ENCODE assay signal across 8 mouse cellular contexts in genomic region chr11:98295013-98295585, GRCm38 (mm10). TPM values are rescaled to one million over a fixed set of nuclear protein-coding genes. Genes with fewer than 3 reads are reported as not detected.
DNase-seq lines count a peak whose midpoint lies in the region; ATAC-seq lines count a peak whose summit lies in the region.

No protein-coding gene starts in this region.

- H3K4me2 ChIP-seq in heart, embryonic 11.5 days, result peak overlapping the region; percentile 96
- peak overlapping the region; percentile 91 for H3K4me2 ChIP-seq in neural tube, embryonic 13.5 days

- H3K27ac ChIP-seq in heart, embryonic 11.5 days (ENCODE audit: low read depth, low read length), result no peak overlapping the region
- peak overlapping the region; percentile 77 for H3K27ac ChIP-seq in neural tube, embryonic 13.5 days (replicated peaks)

- 4% methylated on average over 9 of the region's 9 CpGs for WGBS in heart, embryonic 11.5 days (ENCODE audit: insufficient replicate concordance)
- WGBS in neural tube, embryonic 13.5 days, result 5% methylated on average over 9 of the region's 9 CpGs

- H3K9me3 ChIP-seq in heart, embryonic 11.5 days (replicated peaks; ENCODE audit: control insufficient read depth, low read length), result no peaks in the 10 kb centered on the region
- no peaks in the 10 kb centered on the region for H3K9me3 ChIP-seq in neural tube, embryonic 13.5 days

- no peak for DNase-seq in heart, adult 8-10 months (ENCODE audit: low spot score)
- peak; percentile 10 for DNase-seq in 3T3-L1 (ENCODE audit: low read depth, low spot score)
- peak; percentile 52 to 59 for DNase-seq in cerebellum, postnatal 14 days
- peak; percentile 21 for DNase-seq in induced T-regulatory cell, adult 2 months (ENCODE audit: low read depth)
- no peak for DNase-seq in gastrocnemius, postnatal 14 days
- DNase-seq in gastrocnemius, postnatal 36 days, result no peak

- ATAC-seq in heart, embryonic 11.5 days (replicated peaks; ENCODE audit: insufficient number of reproducible peaks, low FRiP score, low TSS enrichment), result no peak
- ATAC-seq in neural tube, embryonic 13.5 days (ENCODE audit: low read depth), result no peak

- peaks cover 51% of the 10 kb centered on the region for H3K27me3 ChIP-seq in heart, embryonic 11.5 days (ENCODE audit: control insufficient read depth, insufficient read depth, low read length)
- H3K27me3 ChIP-seq in neural tube, embryonic 13.5 days, result peaks cover 51% of the 10 kb centered on the region

- peaks cover 11% of the 10 kb centered on the region; the same call in 1 of the 2 replicates for H3K4me1 ChIP-seq in heart, embryonic 11.5 days (ENCODE audit: control insufficient read depth, insufficient read depth, low read length)
- H3K4me1 ChIP-seq in neural tube, embryonic 13.5 days (replicated peaks), result peaks cover 67% of the 10 kb centered on the region

- intact Hi-C loops in gastrocnemius, postnatal 14 days (cut with DNase I; ENCODE audit: low total_unique reads), result no loop called here
- intact Hi-C loops in gastrocnemius, postnatal 36 days (cut with DNase I), result no loop called here

- H3K4me3 ChIP-seq in heart, embryonic 11.5 days (ENCODE audit: low read depth, low read length), result peak overlapping the region; percentile 63
- H3K4me3 ChIP-seq in neural tube, embryonic 13.5 days, result peak overlapping the region; percentile 57

- peak overlapping the region; percentile 72 for H3K9ac ChIP-seq in heart, embryonic 11.5 days (ENCODE audit: low read depth, low read length)
- peak overlapping the region; percentile 73 for H3K9ac ChIP-seq in neural tube, embryonic 13.5 days

- no peaks in the 10 kb centered on the region for H3K36me3 ChIP-seq in heart, embryonic 11.5 days (ENCODE audit: control insufficient read depth, insufficient read depth, low read length)
- no peaks in the 10 kb centered on the region for H3K36me3 ChIP-seq in neural tube, embryonic 13.5 days

RNA-seq across cellular contexts. Expression of gene Neurod2, which starts 34.3 kb away (rescaled TPM):
- 0.07 and 0.13 TPM in 2 replicates for polyA plus RNA-seq in heart, embryonic 11.5 days (2014; fragmentation: Nextera tagmentation; extraction: Ambion mirVana)
- total RNA-seq in heart, adult 8-10 months (2022), result not detected
- polyA plus RNA-seq in neural tube, embryonic 13.5 days (2015; fragmentation: Nextera tagmentation; extraction: Ambion mirVana), result 26.4 and 27.0 TPM in 2 replicates
- total RNA-seq in gastrocnemius, postnatal 14 days (2021), result not detected
- total RNA-seq in gastrocnemius, postnatal 36 days (2021), result not detected

RNA-seq across cellular contexts. Expression of gene Ppp1r1b, which starts 53.1 kb away (rescaled TPM):
- 13.6 and 15.3 TPM in 2 replicates for polyA plus RNA-seq in heart, embryonic 11.5 days (2014; fragmentation: Nextera tagmentation; extraction: Ambion mirVana)
- total RNA-seq in heart, adult 8-10 months (2022), result 10 to 100 TPM in 2 of 4 experiments, 1 to 10 TPM in 2; 4.0 to 11.3 (median 7.1) TPM
- 1.7 and 2.1 TPM in 2 replicates for polyA plus RNA-seq in neural tube, embryonic 13.5 days (2015; fragmentation: Nextera tagmentation; extraction: Ambion mirVana)
- under 1 TPM; 0.20 to 0.29 TPM for total RNA-seq in gastrocnemius, postnatal 14 days (2021)
- not detected for total RNA-seq in gastrocnemius, postnatal 36 days (2021)

Comparison
In these comparisons a context has a peak if more than half of its experiments do, and no peak if none do; other contexts are left out.
1. DNase-seq: peak in 3T3-L1 (single experiment), cerebellum, postnatal 14 days (2 of 2) and induced T-regulatory cell, adult 2 months (single experiment); none in heart, adult 8-10 months (single experiment), gastrocnemius, postnatal 14 days (single experiment) and gastrocnemius, postnatal 36 days (0 of 2).